Mouse (Mus musculus): ENCODE data around the gene Zfp64.
A peak's percentile ranks its signal among the peaks of the same experiment; 100 is the strongest.

DNA sequence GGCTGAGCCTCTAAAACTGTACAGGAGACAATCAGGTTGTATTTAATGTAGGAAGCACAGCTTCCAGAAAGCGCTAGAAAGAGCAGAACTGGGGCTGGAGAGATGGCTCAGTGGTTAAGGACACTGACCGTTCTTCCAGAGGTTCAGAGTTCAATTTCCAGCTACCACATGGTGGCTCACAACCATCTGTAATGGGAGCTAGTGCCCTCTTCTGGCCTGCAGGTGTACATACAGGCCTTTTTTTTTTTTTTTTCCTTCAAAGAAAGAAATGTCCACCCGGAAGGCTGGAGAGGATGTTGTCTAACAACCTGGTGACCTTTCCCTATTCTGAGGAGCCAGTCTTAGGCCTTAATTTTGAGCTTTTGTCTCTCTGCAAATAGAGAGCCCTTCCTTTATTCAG is 50.5 kb downstream of the Zfp64 start:
- TF ChIP-seq ETS1 (conservative IDR thresholded peaks at IDR 0.05; ENCODE audit: low read depth, low read length), result no peak
- TF ChIP-seq POLR2A (IDR thresholded peaks at IDR 0.05; ENCODE audit: low read depth, low read length), result no peak
- peak; percentile 86 for TF ChIP-seq ZNF384 (IDR thresholded peaks at IDR 0.05; ENCODE audit: low read depth, low read length)
- no peak for TF ChIP-seq HCFC1 (IDR thresholded peaks at IDR 0.05; ENCODE audit: low read depth, low read length)
- TF ChIP-seq CTCF (conservative IDR thresholded peaks at IDR 0.05 in 1 of 2, IDR thresholded peaks at IDR 0.05 in 1 of 2; ENCODE audit: low read depth in 2 of 2, low read length in 2 of 2), result peak; percentile 17 to 49; a peak in 2 of 4 replicates
- no peak for TF ChIP-seq USF1 (IDR thresholded peaks at IDR 0.05; ENCODE audit: low read depth, low read length)
- TF ChIP-seq PAX5 (IDR thresholded peaks at IDR 0.05; ENCODE audit: low read length), result no peak
- no peak for TF ChIP-seq EP300 (IDR thresholded peaks at IDR 0.05; ENCODE audit: low read length)
- TF ChIP-seq MAZ (IDR thresholded peaks at IDR 0.05; ENCODE audit: low read depth, low read length), result no peak
- TF ChIP-seq CHD2 (IDR thresholded peaks at IDR 0.05; ENCODE audit: low read length), result no peak
- TF ChIP-seq MXI1 (IDR thresholded peaks at IDR 0.05; ENCODE audit: low read depth, low read length), result no peak
- TF ChIP-seq E2F4 (IDR thresholded peaks at IDR 0.05; ENCODE audit: insufficient replicate concordance, low read depth, low read length), result no peak

All from CH12.LX (cell line).